Mouse (Mus musculus) cerebellum, adult 18-20 months (tissue): ENCODE measurements around the gene Cnnm2.

Experiments
- DNase-seq, 2 experiments: peaks; one replicate each; pipeline ENCODE4 v3.0.0; 2021

Gene Cnnm2

DNA sequence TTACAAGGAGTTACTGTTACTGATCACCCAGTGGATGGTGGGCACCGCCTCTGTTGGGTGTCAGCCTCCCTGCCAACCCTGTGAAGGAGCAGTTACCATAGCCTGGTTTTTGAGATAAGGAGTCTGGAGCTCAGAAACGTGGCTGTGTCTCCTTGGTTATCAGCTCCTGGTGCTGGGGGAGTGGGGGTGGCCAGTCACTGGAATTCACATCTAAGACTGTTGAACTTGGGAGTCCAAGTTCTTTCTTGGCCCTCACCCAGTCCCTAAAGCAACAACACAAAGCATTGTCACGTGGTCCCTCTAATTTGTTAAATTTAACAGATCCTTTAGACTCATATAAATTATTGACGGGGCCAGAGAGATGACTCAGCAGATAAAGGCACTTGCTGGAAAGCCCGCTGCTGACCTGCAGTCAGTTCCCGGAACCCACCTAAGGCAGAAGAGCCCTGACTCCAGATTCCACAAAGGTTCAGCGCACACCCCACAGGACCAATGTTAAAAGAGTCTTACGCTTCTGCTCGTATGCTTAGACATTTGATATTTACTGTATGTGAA lies 88.1 kb downstream of the Cnnm2 start:
- no peak for DNase-seq

DNA sequence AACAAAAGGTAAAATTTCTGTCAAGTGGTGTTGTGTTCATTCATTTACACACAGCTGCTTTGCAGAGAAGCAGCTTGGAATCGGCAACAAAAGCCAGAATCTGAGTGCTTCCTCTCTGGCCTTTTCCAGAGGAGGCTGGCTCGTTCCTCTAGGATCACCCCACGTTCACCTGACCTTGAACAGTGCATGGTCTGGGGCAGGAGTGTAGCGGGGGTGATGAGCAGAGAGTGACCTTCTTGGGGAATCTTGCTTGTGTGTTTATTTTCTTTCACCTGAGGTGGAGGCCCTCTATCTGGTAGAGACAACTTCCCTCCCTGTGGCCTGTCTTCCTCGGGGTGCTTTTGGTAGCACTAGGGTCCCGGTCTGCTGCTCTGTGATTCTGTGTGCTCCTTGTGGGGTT lies 94.8 kb downstream of the Cnnm2 start:
- DNase-seq, result no peak

DNA sequence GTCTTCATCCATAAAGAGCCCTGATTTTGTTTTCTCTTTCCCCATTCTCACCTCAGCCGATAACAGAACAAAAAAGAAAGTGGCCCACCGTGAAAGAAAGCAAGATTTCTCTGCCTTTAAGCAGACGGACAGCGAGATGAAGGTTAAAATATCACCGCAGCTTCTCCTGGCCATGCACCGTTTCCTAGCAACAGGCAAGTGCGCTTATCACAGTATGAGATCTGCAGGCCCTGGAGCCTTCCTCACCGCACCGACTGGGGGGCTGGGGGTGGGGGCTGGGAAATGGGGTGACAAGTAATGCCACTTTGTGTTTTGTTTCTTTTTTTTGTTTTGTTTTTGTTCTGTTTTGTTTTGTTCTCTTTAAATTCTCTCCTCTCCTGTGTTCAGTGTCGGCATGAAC lies 95.4 kb downstream of the Cnnm2 start:
- no peak for DNase-seq

DNA sequence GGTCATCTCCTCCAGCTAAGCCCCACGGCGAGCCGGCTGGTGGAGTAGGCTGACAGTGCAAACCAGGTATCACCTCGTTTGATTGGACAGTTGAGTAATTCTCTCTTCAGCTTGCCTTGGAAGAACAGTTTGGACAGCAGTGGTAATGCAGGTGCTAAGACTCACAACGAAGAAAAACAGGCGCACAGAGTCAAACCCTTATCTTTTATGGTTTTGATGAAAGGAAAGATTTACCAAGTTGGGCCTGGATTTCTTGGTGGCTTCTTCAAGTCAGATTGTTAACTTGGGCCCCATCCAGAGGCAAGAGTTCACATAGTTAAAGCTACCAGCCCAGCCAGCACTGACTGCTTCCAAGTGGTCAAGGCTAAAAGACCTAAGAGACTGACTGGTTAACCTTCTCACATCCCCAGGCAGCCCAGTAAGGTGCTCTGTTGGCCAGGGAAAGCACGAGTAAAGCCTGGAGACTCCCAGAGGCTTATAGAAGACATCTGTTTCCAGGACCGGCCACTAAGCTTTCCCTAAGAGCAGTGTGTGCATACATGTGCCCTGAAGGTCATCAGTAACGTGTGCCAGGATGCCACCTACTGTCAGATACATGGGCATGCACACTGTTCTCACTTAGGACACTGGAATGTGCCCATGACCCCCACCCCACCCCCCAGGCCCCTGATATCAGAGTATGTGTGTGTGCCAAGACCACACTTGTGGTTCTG lies 96.0 kb downstream of the Cnnm2 start:
- no peak for DNase-seq

DNA sequence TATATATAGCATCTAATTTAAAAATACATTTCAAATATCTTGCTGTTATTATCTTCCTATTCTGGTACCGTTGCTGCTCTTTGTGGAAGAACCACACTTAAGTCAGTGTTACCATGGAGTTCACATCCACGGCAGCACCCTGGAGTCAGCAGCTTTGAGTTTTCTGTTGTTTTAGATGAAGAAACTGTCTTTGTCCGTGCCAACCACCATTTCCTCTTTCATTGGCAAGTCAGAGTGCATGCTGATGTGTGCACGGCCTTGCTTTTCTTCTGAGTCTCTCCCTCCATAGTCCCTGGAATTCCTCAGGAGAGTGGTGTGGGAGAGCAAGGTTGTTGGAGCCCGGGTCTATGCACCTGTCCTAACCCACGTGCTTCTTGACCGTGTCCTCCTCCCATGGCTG lies 96.8 kb downstream of the Cnnm2 start:
- no peak for DNase-seq

DNA sequence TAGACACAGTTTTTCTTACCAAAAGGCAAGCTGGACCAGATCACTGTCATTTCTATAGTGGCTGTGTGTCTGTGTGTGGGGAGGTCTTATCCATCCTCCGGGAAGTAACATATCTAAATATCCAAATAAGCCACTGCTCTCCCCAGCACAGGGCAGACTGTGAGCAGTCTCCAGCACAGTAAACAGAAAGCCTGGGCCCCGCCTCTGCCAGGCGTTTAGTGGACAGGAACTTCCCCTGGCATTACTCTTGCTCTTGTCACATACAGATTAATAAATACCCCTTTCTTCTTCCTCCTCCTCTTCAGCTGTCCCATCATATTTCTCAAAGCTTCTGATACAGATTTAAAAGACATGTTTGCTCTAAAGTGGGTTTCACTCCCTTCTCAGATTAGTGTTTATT lies 101.2 kb downstream of the Cnnm2 start:
- DNase-seq, result no peak

DNA sequence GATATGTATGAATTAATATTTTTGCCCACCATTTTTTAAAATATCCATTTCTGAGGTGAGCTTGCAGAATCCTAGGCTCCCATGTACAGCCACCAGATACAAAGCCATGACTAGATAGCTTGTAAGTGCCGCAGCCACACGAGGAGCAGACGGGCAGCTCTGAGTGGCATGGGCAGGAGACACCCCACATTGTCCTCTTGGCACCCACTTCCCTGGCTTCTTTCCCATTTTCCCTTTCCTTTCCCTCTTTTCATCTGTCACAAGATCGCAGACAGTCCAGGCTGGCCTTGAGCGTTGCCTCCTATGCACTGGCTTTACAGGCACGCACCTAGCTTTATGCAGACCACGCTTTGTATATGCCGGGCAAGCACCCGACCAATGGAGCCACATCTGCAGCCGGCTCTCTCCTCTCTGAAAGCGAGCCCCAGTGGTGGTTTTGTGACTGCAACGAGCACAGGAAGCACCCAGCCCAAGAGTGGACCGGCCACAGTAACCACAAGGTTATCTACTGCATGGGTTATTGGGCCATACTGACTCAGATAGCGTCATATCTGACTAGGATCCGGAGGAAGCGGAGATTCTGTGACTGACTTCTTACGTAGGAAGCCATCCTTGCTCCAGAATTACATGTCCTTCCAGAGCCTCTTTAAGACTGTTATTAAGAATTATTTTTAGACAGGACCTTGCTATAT lies 102.0 kb downstream of the Cnnm2 start:
- peak; percentile 65 to 74 for DNase-seq

DNA sequence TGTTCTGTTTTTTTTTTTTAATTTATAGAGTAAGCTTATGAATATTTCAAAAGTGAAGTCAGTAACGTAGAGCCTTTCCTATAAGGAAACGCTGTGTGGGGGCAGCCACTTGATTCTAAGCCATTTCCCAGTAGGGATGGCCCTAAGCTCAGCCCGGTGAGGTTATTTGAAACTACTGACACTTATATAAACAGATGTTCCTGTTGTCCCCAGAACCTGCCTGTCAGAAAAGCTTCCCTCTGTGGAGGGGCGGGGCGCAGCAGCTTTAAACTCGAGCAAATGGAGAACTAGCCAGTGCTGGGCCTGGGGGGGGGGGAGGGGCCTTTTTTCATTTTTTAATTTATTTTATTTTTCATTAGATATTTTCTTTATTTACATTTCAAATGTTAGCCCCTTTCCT lies 102.7 kb downstream of the Cnnm2 start:
- DNase-seq, result no peak

DNA sequence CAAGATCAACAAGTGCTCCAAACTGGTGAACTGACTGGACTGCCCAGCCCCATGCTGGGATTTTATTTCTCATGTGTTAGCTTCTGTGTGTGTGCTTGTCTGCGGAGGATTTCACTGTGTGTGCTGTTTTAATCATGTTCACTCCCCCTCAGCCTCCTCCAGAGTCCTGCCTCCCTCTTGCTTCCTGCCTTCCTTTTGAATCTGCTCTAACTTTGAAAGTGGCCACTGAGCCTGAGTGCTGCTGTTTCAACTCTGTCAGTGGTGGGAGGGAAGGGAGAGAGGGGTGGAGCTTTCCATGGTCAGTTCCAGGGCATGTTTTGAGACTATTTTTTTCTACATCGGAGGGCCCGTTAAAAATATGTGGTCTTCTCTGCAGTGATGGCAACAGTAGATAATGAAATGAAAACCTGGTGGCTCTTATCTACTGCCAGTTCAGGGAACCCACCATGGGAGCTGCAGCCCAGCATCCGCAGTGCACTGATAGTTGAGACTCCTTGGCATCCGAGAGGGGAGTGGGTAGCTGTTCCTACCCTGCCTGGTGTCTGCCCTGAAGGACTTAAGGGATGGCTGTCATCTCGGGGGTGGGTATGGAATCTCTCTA lies 103.4 kb downstream of the Cnnm2 start:
- DNase-seq, result no peak

DNA sequence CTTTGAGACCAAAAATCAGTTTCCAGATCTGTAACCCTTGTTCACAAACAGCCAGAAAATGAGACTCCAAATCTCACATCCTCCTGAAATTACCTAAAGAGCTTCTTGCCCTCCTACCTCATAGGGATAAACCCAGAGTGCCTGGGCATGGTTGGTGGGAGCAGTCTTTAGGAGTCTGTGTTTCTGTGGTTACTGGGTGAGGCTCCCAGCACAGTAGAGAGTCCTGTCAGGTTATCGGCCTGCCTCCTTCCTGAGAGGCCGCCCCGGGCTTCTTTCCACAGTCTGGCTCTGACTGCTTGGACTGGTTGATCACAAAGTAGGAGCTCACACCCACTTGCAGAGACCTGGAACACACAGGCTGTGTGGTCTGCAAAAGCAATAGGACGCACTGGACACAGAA lies 104.0 kb downstream of the Cnnm2 start:
- no peak for DNase-seq

DNA sequence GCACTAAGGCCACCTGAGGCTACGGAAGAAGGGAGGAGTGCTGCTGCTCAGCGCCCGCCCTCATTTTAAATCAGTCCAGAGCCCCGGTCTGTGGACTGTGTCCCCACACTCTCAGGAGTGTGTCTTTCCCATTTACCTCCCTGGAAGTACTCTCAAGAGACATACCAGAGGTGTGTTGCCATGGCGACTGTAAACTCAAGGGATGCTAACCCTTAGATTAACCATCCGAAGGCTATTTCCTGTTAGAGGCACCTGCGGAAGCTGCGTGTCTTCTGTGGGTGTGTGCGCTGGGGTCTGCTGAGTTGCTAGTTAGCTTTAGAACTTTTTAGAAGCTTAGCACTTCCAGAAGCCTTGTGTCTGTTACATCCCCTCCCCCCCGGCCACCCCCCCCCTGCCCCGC lies 107.7 kb downstream of the Cnnm2 start:
- no peak for DNase-seq

DNA sequence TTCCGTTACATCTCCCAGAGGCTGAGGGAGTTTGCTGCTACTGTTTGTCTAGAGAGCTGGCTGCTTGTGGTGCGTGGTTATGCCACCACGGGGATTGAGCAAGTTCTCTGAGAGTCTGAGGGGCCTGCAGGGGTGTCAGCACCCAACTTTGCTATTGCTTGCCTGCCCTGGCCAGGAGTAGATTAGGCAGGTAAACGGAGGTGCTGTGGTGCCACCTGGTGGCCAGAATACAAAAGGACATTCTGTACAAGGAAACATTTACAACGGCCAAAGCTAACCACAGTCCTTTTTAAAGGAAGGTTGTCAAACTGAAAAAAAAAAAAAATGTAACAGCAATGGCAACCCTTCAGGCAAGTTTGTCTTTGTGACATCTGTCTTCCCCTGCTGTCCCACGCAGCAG lies 108.1 kb downstream of the Cnnm2 start:
- DNase-seq, result peak; percentile 80 to 92

DNA sequence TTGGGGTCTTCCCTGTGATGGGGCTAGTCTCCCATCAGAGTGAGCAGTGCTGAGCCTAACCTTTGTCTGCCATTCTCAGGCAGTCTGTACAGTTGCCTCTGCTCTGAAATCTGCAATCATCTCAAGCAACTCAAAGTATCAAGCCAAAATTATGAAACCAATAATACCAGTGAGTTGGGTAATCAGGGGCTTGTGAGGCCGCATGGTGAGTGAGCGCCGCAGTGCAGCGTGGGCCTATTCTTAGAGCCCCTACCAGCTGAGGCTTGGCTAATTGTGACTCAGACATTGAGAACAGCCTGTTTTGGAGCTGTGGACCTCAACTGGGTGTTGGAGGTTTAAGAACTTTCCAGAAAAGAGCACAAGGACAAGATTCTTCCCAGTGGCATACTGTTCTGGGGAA lies 109.7 kb downstream of the Cnnm2 start:
- no peak for DNase-seq

DNA sequence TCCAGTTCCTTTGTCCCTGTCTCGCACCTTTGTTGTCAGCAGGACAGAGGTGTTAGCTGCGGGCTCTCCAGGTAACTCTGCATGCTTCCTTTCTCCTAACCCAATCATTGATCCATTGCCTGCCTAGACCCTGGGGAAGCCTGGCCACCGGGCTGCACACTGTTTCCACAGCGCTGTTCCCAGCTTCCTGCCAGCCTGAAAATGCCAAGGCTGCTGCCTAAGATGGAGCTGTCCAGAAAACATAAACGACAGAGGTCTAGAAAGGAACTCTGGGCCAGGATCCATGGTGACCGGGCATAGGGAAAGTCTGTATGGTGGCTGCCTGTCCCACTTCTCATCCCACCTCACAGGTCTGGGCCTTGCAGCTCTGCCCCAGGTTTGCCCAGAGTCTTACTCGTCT lies 110.3 kb downstream of the Cnnm2 start:
- DNase-seq, result no peak

DNA sequence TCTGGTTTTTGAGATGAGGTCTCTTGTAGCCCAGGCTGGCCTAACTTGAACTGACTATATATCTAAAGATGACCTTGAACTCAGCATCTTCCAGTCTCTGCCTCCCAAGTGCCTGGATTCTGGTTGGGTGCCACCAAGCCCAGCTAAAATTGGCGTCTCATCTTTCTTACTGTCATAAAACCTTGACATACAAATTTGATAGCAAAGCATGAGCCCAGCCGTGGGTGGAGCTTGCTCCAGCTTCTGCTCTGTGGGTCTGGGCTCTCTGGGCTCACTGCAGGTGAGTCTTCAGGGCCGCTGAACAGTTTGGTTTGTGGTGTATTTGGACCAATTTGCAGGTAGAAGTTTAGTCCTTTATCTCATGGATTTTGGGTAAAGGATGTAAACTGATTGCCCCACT lies 112.5 kb downstream of the Cnnm2 start:
- no peak for DNase-seq

DNA sequence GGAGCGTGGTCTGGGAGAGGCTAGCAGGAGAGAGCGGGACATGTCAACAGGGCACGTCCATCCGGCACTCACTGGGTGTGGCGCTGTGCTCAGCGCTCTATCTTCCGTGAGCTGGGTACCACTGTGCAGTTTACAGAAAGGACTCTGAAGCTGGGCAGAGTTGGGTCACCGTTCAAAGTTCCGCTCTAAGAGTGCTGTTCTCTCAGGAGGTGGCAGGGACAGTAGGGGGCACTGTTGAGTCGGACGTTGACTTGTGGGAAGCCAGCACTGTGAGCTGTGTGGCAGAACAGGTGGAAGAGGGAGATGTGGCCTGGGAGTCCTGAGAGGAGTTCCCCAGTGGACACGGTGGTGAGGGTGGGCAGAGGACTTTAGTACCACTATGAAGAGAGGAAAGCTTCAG lies 114.4 kb downstream of the Cnnm2 start:
- DNase-seq, result peak; percentile 89

DNA sequence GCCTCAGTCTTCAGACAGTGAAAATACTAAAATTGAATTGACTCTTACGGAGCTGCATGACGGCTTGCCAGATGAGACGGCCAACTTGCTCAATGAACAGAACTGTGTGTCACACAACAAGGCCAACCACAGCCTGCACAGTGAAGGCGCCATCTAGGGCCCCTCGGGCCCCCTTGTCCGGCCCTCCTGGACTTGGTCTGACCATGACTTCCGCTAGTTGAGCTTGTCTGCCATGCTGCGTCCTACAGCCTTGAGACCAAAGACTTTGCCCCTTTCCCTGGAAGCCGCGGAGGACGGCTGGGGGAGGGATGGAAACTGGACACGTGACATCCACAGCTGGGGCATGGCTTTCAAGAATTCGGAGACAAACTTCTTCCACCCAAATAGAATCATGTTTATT lies 116.5 kb downstream of the Cnnm2 start:
- DNase-seq, result peak in 1 of 2 experiments; percentile 18

DNA sequence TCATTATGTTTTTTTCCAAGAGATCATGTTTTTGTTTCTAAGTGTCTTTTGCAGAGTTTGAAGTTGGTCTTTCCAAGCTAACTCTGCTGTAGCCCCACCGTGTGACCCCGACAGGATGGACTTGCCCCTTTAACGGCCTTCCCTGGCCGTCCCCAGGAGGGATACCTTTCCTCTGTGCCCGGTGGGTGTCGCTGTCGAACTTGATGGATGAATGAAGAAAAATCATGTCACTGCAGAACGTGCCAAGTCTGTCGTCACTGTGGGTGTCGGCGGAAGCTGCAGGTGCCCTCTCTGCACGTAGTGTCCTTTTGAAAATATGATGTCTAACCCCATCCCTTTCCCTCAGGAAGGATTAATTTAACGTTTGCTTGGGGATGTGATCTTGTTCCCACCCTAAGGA lies 117.0 kb downstream of the Cnnm2 start:
- peak; percentile 93 to 94 for DNase-seq

DNA sequence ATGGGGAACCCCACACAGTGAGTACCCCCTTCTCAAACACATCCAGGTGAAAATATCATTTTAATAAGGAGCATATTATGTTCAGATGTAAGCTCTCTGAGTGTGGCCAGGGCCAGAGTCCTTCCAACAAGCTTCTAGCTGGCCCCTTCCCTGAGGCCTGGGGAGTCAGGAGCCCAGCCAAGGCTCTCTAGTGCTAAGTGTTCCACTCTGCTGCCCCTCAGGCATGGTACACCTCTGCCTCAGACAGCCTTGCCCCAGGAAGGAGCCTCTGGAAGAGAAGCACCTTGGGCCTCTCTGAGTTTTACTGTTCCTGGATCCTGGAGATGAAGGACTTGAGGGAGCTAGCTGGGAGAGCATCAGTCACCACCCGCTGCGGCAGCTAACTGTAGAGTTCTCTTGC lies 118.5 kb downstream of the Cnnm2 start:
- DNase-seq, result no peak

DNA sequence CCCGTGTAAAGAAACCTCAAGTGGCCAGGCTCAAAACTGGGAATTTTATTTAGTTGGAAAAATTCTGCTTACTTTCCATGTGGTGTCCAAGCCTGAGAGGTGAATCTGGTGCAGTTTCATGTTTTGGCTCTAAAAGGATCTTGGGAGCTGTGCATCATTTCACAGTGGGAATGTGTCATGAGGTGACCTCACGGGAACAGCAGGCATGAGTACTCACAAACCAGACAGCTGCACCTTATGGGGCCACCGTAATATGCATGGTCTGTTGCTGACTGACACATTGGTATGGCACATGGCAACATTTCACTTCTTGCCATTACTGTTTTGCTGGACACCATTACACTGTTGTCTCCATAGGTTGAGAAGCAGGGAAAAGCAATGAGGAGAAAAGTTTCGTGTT lies 124.0 kb downstream of the Cnnm2 start:
- no peak for DNase-seq

DNA sequence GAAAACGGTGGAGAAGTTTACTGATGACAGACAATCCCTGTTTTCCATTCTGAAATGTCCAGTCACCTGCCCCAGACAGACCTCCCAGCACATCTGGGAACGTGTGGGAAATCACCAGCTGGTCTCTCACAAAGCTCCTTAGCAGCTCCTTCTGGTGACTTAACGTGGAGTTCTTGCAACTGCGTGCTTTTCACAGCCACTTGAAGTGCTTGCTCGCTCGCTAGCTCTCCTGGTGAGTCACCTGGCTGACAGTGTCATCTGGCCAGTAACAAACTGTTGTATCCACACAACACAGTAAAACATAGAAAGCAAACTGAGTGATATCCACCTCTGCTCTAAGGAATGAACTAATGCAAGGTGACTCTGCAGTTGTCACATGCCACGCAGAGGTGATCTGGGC lies 125.4 kb downstream of the Cnnm2 start:
- no peak for DNase-seq

DNA sequence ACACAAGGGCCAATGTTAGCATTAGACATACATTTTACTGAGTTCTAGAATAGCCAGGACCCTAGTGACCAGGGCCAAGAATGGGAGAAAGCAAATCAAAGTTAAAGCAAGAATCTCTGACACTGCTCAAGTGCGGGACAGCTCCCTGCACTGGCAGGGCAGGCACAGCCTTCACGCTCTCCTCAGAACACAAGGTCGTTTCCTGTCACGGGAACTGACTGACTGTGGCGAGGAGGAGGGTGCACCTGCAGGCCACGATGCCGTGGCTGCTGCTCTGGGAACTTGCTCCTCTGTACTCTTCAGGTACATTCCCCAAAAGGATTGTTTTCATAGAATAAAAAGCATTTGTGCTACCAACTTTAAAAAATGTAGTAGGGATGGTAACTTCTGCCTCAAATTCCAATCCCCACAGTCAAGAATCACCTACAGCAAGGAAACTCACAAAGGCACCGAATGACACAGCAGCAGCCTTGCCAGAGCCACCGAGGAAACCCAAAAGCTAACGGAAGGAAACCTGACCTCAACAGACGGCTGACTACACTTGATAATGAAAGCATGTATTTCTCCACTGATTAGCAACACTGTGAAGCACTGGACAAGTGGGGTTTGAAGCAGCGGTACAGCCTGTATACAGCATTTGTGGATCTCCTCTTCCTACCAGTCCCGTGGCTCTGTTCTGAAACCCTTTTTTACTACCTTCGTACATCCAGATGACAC lies 126.6 kb downstream of the Cnnm2 start:
- no peak for DNase-seq

DNA sequence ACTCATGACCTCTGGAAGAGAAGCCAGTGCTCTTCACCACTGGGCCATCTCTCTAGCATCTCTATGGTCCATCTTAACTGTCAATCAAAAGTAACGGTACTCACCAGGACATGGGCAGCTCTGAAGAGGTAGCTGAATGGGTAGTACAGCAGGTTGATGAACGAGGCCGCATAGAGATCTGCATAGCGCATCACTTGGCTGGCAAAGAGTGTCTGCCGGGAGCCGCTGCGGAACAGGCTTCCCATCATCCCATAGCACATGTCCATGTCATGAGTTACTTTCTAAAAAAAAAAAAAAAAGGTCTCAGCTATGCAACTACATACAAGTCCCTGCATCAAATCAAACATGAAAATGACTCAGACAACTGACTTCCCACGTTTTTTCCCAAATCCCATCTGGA lies 128.3 kb downstream of the Cnnm2 start:
- no peak for DNase-seq

DNA sequence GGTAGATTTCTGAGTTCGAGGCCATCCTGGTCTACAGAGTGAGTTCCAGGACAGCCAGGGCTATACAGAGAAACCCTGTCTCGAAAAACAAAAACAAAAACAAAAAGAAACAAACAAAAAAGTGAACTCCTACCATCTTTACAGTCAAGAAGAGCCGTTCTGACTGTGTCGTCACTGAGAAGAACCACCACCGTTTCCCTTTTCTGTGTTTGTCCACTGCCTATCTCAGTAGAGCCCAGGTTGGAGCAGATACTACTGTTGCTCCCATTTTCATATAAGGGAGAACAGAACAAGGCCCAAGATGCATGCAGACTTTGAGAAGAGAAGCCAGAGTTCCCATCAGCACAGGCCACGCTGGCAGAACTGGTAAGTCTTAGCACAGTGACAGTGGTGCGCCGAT lies 129.3 kb downstream of the Cnnm2 start:
- DNase-seq, result no peak
